Mouse (Mus musculus): ENCODE data around the gene Il1f9.
A peak's percentile ranks its signal among the peaks of the same experiment; 100 is the strongest.
"Not testable (repeated sequence)": the region's sequence is repeated elsewhere in the genome, so short reads cannot be mapped to it uniquely, and the experiment has no call there.

Gene Il1f9

DNA sequence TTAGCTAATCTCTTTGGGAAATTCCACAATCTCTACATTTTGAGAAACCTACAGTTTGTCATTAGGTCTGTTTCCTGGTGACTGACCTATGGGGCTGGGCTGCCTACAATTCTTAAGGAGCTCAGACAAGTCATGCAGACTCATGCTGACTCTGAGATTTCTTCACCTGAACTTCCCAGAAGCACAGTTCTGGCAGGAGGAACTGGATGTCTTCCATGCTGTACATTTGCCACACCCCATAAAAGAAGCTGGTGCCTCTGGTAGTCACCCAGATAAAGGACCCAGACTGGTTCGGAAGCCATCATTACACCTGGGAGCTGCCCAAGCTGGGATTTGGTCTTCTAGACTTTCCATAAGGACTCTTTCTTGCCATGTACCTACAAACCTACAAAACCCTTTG, at the start of gene Il1f9:
Gene Il1f9 (plus strand): TSS at position 301 of the 400 bp plus-strand sequence.
- DNase-seq = no peak

DNA sequence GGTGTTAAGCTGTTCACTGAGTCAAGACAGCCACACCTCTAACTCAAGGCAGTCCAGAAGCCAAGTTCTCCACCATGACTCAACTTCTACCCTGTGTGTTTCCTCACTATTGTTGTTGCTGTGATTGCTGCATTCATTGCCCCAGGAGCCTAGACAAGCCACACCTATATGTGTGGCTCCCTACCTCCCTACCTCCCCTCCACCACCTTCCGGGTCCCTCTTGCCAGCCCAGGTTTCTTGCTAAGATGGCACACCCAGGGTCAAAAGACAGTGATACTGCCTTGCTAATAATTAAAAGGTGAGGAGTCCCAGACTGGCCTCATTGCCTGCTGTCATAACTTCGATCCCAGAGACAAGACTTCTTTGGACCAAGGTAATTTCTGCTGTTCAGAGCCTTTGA, 33.4 kb upstream of the Il1f9 start, which contains the start of gene Il1f8:
Gene Il1f8 (plus strand): TSS at position 301 of the 400 bp plus-strand sequence.
- DNase-seq = no peak

- DNase-seq = peak; percentile 37
These were observed 4.5 kb upstream of the Il1f9 start for GRCm38 (mm10) chr2:24181683-24182331.

DNA sequence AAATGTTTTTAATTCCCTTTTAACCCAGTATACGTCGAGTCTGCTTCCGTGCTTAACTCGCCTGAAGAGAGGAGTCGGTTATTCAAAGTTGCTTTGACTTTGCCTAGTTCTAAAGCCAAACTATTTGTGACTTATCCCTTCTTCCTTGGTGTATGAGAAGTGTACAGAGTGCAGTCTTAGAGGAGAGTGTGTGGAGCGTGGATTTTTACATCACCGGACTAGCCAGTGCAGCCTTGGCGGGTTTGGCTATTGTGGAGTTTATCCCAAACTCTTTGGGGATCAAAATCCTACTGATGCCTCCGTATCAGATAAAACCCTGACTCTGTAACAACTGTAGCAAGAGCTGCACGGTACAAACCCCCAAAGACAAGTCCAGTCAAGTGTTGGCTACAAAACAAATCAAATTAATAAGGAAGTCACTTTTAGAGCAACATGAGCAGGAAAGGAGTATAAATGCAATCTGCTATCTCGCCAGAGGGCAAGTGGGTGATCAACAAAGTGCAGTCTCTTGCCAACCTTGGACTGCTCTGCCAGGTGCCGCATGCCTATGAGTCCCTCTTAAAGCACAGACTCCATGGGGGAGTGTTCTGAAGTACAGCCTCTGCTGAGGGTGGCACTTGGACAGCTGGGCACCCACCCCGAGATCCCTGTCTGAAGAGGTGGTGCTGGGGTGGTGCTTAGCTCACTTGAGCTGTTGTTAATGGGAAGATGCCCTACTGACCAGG, 3.7 kb upstream of the Il1f9 start:
- DNase-seq = not testable (repeated sequence)

DNA sequence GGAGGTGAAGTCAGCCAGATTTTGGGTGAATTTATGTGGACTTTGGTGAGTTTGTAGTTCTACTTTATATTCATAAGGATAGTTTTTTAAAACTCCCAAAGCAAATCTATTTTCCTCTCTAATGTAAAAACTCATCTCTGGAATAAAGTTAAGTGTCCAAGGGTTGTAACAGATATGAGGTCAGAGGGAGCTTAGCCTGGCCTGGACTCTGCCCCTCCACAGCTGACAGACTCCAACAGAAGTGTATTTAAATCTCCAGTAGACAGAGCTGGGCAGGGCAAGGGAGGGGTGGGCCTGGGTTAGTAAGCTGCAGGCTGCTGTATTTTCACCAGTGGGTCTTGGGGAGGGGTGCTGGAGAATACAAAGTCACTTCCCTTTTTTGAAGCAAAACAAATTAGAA, 2.2 kb upstream of the Il1f9 start:
- DNase-seq = not testable (repeated sequence)

- DNase-seq = no peak
These were observed 1.3 kb downstream of the Il1f9 start for GRCm38 (mm10) chr2:24187585-24187984.

DNA sequence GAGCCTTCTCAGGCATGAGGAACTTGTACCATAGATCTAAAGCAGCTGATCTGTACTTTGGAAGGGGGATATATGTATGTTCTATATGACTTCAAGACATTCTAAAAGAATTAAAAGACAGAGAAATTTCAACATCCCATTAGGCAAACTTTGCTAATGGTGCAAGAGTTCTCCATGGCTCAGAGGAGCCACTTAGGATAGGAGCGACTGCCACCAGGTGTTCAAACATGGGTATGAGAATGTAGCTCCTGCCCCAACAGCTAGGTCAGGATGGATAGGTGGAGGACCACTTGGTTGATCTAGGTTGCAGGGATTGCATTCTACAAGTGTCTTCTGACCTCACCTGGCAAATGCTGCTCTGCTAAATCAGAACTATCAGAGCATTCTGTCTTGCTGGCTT, 1.9 kb downstream of the Il1f9 start:
- DNase-seq = no peak

- DNase-seq = no peak
These were observed 28.8 kb downstream of the Il1f9 start, which contains the start of gene Il1f6 for GRCm38 (mm10) chr2:24215118-24215517. Il1f6 (plus strand) TSS chr2:24215418.

DNA sequence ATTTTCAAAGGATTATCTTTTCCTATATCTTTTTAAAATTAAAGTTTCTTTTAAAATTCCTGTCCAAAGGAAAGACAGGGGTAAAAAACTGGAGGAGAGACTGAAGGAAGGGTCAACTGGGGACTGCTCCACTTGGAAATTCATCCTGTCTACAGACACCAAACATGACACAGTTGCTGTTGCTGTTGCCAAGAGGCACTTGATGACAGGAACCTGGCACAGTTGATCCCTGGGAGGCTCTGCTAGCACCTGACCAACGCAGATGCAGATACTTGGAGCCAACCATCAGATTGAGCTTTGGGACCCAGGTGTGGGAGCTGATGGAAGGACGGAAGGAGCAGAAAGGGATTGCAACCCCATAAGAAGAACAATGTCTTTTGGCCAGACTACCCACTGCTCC, 40.9 kb downstream of the Il1f9 start:
- no peak for DNase-seq
